Mouse (Mus musculus) gastrocnemius, adult 18-20 months (tissue): ENCODE data around the gene Wnt10a. TPM values are rescaled to one million over a fixed set of nuclear protein-coding genes. Genes with fewer than 3 reads are reported as not detected.
A peak's percentile ranks its signal among the peaks of the same experiment; 100 is the strongest.
"Not testable (repeated sequence)": the region's sequence is repeated elsewhere in the genome, so short reads cannot be mapped to it uniquely, and the experiment has no call there.

Source experiments
- DNase-seq: peaks from one replicate; pipeline ENCODE4 v3.0.0; 2021; ENCODE audit warnings: low spot score
- total RNA-seq, 2 experiments: library from RNA; stranded (reverse); gene quantifications; 2 replicates each; pipeline ENCODE4 v1.2.3; 2021

The Wnt10a gene
- total RNA-seq, 2 experiments from 2014 or later = 0.11 to 0.14 TPM

- no peak for DNase-seq
Measured at GRCm38 (mm10) chr1:74814931-74815647, 23.8 kb downstream of the Wnt10a start.

DNA sequence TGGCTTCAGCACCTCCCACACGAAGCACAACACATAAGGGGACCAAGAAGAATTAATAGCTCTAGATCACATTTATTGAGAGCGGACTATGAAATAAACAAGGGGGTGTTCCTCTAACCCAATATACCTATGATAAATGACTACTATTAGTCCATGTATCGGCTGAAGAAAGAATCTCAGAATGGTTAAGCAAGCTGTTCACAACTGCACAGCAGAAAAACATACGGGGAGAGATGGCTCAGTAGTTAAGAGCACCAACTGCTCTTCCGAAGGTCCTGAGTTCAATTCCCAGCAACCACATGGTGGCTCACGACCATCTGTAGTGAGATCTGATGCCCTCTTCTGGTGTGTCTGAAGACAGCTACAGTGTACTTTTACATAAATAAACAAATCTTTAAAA lies 24.6 kb downstream of the Wnt10a start:
- DNase-seq = not testable (repeated sequence)

- DNase-seq = peak; percentile 92
Measured at GRCm38 (mm10) chr1:74816612-74817199, 25.4 kb downstream of the Wnt10a start.

- DNase-seq = no peak
Measured at GRCm38 (mm10) chr1:74817219-74817618, 25.9 kb downstream of the Wnt10a start.

- no peak for DNase-seq
Measured at GRCm38 (mm10) chr1:74818509-74818908, 27.2 kb downstream of the Wnt10a start.

DNA sequence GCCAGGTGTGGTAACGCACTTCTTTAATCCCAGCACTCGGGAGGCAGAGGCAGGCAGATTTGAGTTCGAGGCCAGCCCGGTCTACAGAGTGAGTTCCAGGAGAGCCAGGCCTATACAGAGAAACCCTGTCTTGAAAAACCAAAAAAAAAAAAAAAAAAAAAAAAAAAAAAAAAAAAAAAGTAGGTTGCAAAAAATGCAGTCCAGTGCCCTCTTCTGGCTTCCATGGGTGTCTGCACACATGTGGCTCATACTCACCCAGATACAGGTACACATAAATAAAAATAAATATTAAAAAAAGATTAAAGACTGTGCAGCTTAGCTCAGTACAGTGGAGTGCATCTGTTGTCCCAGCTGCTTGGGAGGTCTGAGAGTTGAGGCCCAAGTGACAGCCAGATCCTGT lies 32.3 kb downstream of the Wnt10a start:
- not testable (repeated sequence) for DNase-seq

- no peak for DNase-seq
Measured at GRCm38 (mm10) chr1:74824518-74825302, 33.4 kb downstream of the Wnt10a start.

GRCm38 (mm10) chr1:74830061-74830460 lies 38.7 kb downstream of the Wnt10a start:
- DNase-seq = no peak

DNA sequence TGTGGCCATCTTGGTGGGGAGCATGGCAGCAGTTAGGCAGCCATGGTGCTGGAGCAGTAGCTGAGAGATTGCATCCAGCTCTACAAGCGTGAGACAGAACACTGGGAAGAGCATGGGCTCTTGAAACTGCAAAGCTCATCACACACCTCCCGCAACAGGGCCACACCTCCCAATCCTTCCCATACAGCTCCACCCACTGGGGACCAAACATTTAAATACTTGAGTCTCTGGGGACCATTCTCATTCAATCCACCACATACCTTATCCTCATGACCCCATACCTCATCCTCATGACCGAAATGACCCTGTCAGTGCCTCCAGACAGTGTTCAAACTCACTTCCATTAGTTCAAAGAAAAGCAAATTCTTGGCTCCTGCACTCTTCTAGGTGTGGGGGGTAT lies 41.9 kb downstream of the Wnt10a start:
- DNase-seq = no peak

- DNase-seq = no peak
Measured at GRCm38 (mm10) chr1:74843090-74843489, 51.8 kb downstream of the Wnt10a start.

- DNase-seq = no peak
Measured at GRCm38 (mm10) chr1:74846341-74846740, 55.0 kb downstream of the Wnt10a start.

- no peak for DNase-seq
Measured at GRCm38 (mm10) chr1:74848946-74849345, 57.6 kb downstream of the Wnt10a start.

GRCm38 (mm10) chr1:74850251-74850650 lies 58.9 kb downstream of the Wnt10a start:
- DNase-seq = no peak

DNA sequence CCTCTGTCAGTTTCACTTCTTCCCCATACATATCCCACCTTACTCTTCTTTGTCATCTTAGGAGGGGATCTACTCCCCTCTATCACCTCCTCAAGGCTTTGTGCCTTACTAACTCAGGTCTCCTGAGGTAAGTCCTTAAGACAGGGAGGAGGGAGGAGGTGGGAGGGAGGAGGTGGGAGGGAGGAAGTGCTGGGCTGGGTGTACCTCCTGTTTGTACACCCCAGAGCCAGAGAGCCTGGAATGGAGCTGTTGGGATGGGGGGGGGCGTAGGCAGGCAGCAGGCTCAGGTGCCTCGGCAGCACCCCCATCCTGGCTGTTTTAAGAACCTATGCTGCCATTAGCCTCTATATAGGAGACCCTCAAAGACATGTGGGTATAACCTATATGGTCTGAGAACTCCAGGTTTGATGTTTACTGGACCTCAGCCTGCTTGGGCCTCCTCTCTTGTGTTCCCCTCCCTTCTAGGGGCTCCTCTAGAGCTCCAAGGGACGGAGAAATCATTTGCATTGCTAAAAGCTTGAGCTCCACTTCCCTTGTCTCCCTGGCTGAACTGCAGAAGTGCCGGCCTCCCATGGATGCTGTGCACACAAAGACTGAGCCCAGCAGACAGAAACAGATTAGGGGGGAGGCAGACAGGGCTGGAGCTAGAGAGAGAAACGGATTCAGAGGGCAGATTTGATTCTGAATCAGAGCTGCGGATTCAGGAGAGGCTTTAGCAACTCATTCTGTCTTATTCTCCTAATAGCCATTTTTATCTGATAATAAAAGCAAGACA lies 59.9 kb downstream of the Wnt10a start:
- no peak for DNase-seq

Other genes with a start within 250 kb of the Wnt10a start
- gene Plcd4, start 248.6 kb upstream of the Wnt10a start, total RNA-seq = 10 to 100 TPM; 58.2 to 66.9 TPM
- gene Usp37, start 247.2 kb upstream of the Wnt10a start, total RNA-seq = 1 to 10 TPM; 7.2 to 7.8 TPM
- 1 to 10 TPM; 8.7 to 9.7 TPM for gene Zfp142, start 203.3 kb upstream of the Wnt10a start, total RNA-seq
- 10 to 100 TPM; 20.6 to 21.6 TPM for gene Bcs1l, start 203.2 kb upstream of the Wnt10a start, total RNA-seq
- 10 to 100 TPM; 16.2 to 16.5 TPM for gene Rnf25, start 190.1 kb upstream of the Wnt10a start, total RNA-seq
- gene Stk36, start 190.1 kb upstream of the Wnt10a start, total RNA-seq = under 1 TPM; 0.27 to 0.28 TPM
- 10 to 100 TPM in 1 of 2 experiments, 1 to 10 TPM in 1; 9.0 to 11.0 TPM for gene Ttll4, start 129.8 kb upstream of the Wnt10a start, total RNA-seq
- gene Cyp27a1, start 77.9 kb upstream of the Wnt10a start, total RNA-seq = 10 to 100 TPM; 55.7 to 57.8 TPM
- 100 to 1,000 TPM in 1 of 2 experiments, 10 to 100 TPM in 1; 75.0 to 102 TPM for gene Prkag3, start 42.3 kb upstream of the Wnt10a start, total RNA-seq
- under 1 TPM; 0.45 to 0.50 TPM for gene Wnt6, start 19.6 kb upstream of the Wnt10a start, total RNA-seq
- not detected for gene Cdk5r2, start 63.4 kb downstream of the Wnt10a start, total RNA-seq
- not detected for gene Fev, start 93.9 kb downstream of the Wnt10a start, total RNA-seq
- not detected for gene Cryba2, start 101.6 kb downstream of the Wnt10a start, total RNA-seq
- not detected for gene Cfap65, start 144.1 kb downstream of the Wnt10a start, total RNA-seq
- under 1 TPM; 0.16 to 0.26 TPM for gene Ihh, start 160.2 kb downstream of the Wnt10a start, total RNA-seq